Comparison of ENCODE assay signal across 17 mouse cellular contexts in the genomic region with DNA sequence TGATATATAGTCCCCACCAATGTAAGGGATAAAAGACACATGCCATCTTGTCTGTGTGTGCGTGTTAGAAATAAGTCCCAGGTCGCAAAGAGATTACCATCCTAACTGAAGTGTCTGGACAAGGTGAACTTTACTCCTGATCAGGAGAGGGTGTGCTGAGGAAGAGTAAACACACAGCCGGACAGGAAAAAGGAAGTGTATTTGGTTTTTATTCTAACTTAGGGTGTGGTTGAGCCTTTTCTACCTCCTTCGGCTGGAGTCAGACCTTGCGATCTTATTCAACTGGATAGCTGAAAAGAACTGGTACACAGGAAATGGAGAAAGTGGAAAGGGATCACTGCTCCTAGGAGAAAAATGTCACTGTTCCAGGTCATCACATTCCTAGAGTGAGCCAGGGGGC. TPM values are rescaled to one million over a fixed set of nuclear protein-coding genes. Genes with fewer than 3 reads are reported as not detected.
"Had no signal": no experiment of that assay in that cellular context is flagged by ENCODE, and none has a peak within 500 bp of the region (broad histone marks: within the 10 kb centered on the region; RNA-seq: fewer than 3 reads in every experiment).

No protein-coding gene starts in this region.

- H3K4me1 ChIP-seq: kidney, embryonic 15.5 days; lung, embryonic 15.5 days; midbrain, embryonic 15.5 days; neural tube, embryonic 13.5 days had no signal

- ATAC-seq: liver, postnatal 0 days; midbrain, embryonic 15.5 days had no signal

- H3K27ac ChIP-seq: kidney, embryonic 15.5 days; left cerebral cortex, adult 2 months; limb, embryonic 10.5 days; lung, embryonic 15.5 days; macrophage; midbrain, embryonic 15.5 days; neural tube, embryonic 13.5 days had no signal

- H3K9me3 ChIP-seq: kidney, embryonic 15.5 days; limb, embryonic 10.5 days; lung, embryonic 15.5 days; megakaryocyte, embryonic 14.5 days; midbrain, embryonic 15.5 days; neural tube, embryonic 13.5 days had no signal

- H3K27me3 ChIP-seq: kidney, embryonic 15.5 days; lung, embryonic 15.5 days; midbrain, embryonic 15.5 days; neural tube, embryonic 13.5 days had no signal

- H3K4me3 ChIP-seq: kidney, embryonic 15.5 days; left cerebral cortex, adult 2 months; limb, embryonic 10.5 days; lung, embryonic 15.5 days; megakaryocyte, embryonic 14.5 days; midbrain, embryonic 15.5 days; neural tube, embryonic 13.5 days had no signal

- H3K9ac ChIP-seq: kidney, embryonic 15.5 days; liver, postnatal 0 days; lung, embryonic 15.5 days; midbrain, embryonic 15.5 days; neural tube, embryonic 13.5 days had no signal

- H3K4me2 ChIP-seq: kidney, embryonic 15.5 days; lung, embryonic 15.5 days; midbrain, embryonic 11.5 days; midbrain, embryonic 15.5 days; neural tube, embryonic 13.5 days had no signal

- H3K36me3 ChIP-seq: kidney, embryonic 15.5 days; limb, embryonic 10.5 days; lung, embryonic 15.5 days; midbrain, embryonic 15.5 days; neural tube, embryonic 13.5 days had no signal

- DNase-seq: kidney, adult 2 months; kidney, postnatal 14 days; liver, postnatal 0 days; lung, postnatal 14 days; retina, postnatal 1 day; right cerebral cortex, postnatal 14 days; thymus, postnatal 36 days had no signal

RNA-seq across cellular contexts. Expression of a gene that starts 29.8 kb away (rescaled TPM):
- polyA plus RNA-seq: macrophage had no signal

RNA-seq across cellular contexts. Expression of a gene that starts 41.3 kb away (rescaled TPM):
- total RNA-seq: left cerebral cortex, postnatal 14 days had no signal
- polyA plus RNA-seq: macrophage; midbrain, embryonic 11.5 days; midbrain, embryonic 15.5 days; neural tube, embryonic 13.5 days had no signal
